Mouse (Mus musculus) thymus, adult 2 months (tissue): Measurements from ENCODE around the gene Klf5. TPM values are rescaled to one million over a fixed set of nuclear protein-coding genes. Genes with fewer than 3 reads are reported as not detected.

Experiments
- DNase-seq: peaks from one replicate; pipeline ENCODE4 v3.0.0; 2021
- H3K27ac ChIP-seq: fragments of 200-500 bp; 2 replicates; pipeline ENCODE4 v1.5.1; 2012; ENCODE audit warnings: low read length, control low read depth; ENCODE audit not compliant: control insufficient read depth, insufficient read depth
- H3K27me3 ChIP-seq: fragments of 200-500 bp; 2 replicates; pipeline ENCODE4 v1.6.1; 2012; ENCODE audit warnings: mild to moderate bottlenecking, low read length, moderate library complexity, mixed read lengths; ENCODE audit not compliant: control insufficient read depth, insufficient read depth
- H3K36me3 ChIP-seq: fragments of 200-500 bp; 2 replicates; pipeline ENCODE4 v1.6.1; 2012; ENCODE audit warnings: mild to moderate bottlenecking, low read length, moderate library complexity; ENCODE audit not compliant: control insufficient read depth, insufficient read depth
- H3K4me1 ChIP-seq: fragments of 200-500 bp; replicated peaks from 2 replicates; pipeline ENCODE4 v1.6.1; 2012; ENCODE audit warnings: low read length; ENCODE audit not compliant: control insufficient read depth, insufficient read depth
- H3K4me3 ChIP-seq: fragments of 200-500 bp; 2 replicates; pipeline ENCODE4 v1.5.1; 2012; ENCODE audit warnings: mild to moderate bottlenecking, low read length, control low read depth, moderate library complexity; ENCODE audit not compliant: control insufficient read depth, insufficient read depth
- CTCF ChIP-seq: fragments of 200-500 bp; IDR thresholded peaks from 2 replicates; pipeline ENCODE4 v1.5.1; 2012; ENCODE audit warnings: mild to moderate bottlenecking, control low read depth, low read length, moderate library complexity, borderline replicate concordance; ENCODE audit not compliant: control insufficient read depth, poor library complexity, insufficient read depth; ENCODE audit errors: extremely low read depth
- POLR2A ChIP-seq: fragments of 200-500 bp; IDR thresholded peaks from 2 replicates; pipeline ENCODE4 v1.6.1; 2012; ENCODE audit warnings: mild to moderate bottlenecking, low read length, control low read depth, moderate library complexity; ENCODE audit not compliant: control insufficient read depth, poor library complexity, insufficient read depth; ENCODE audit errors: extremely low read depth
- WGBS: fragments of 180-500 bp; shearing (Covaris S2); methylation state at CpG from one replicate; pipeline ENCODE4 v1.1.7; 2018; 5-methylcytosine and 5-hydroxymethylcytosine counted together
- polyA plus RNA-seq: library from polyadenylated mRNA; depleted of rRNA; stranded (reverse); fragments of >200 nt; gene quantifications from 2 replicates; pipeline ENCODE4 v1.2.3, GENCODE M21; 2012

Klf5 gene
- polyA plus RNA-seq, 1 experiment: 2.2 TPM

- TF ChIP-seq POLR2A (no peak), CTCF (no peak)
- no peak for DNase-seq
- Histone ChIP-seq H3K27me3 (no peaks in the 10 kb centered on the region), H3K4me3 (no peak overlapping the region), H3K4me1 (no peaks in the 10 kb centered on the region), H3K36me3 (no peaks in the 10 kb centered on the region), H3K27ac (no peak overlapping the region)
- 94% methylated on average over 1 of the region's 1 CpGs for WGBS
Observed at GRCm38 (mm10) chr14:99340703-99341102, 42.2 kb downstream of the Klf5 start.

DNA sequence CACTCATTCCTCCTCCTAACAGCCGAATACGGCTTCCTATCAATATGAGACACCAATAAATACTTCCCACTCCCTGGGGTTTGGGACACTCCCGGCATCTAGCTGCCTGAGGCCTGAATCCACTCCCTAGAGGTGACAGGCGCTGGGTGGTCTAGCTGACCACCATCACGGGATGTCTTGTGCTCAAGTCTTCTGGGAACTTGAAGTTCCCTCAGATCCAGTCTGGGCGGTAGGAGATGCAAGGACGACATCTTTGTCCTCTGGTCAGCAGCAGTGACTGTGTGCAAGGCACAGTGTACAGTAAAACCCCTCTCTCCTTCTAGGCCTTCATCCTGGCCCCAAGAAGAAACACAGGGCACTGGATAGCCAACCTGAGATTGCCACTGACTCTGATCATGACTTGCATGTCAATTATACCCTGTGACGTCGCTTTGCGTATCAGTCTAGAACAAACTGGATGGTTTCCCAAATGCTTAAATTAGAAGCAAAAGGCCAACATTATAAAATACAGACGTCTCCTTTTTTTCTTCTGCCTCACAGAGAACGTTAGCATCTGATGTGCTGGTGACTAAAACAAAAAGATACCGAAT, 49.8 kb downstream of the Klf5 start:
- 91% methylated on average over 13 of the region's 13 CpGs for WGBS

DNA sequence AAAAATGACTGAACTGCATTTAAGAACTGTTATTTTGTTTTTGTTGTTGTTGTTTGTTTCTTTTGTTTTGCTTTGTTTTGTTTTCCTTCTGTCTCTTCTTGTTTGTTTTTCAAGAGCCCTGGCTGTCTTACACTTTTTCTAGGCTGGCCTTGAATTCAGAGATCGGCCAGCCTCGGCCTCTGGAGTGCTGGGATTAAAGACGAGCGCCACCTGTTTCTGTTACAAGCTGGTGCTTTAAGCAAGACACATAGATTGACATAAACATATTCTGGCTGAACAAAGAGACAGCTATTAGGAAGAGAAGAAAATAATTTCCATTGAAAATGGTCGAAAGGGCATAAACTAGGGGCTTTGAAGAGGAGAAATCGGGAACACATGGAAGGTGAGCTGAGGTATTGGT, 51.1 kb downstream of the Klf5 start:
- no peaks in the 10 kb centered on the region for H3K27me3 ChIP-seq
- H3K4me1 ChIP-seq: no peaks in the 10 kb centered on the region
- WGBS: 96% methylated on average over 6 of the region's 6 CpGs

More for the DNA sequence above, 49.8 kb downstream of the Klf5 start:
- Histone ChIP-seq H3K4me3 (no peak overlapping the region), H3K4me1 (no peaks in the 10 kb centered on the region), H3K36me3 (no peaks in the 10 kb centered on the region), H3K27ac (no peak overlapping the region), H3K27me3 (no peaks in the 10 kb centered on the region)
- no peak for TF ChIP-seq CTCF
- no peak for TF ChIP-seq POLR2A
- no peak for DNase-seq

GRCm38 (mm10) chr14:99352989-99353388, 54.5 kb downstream of the Klf5 start:
- Histone ChIP-seq H3K4me1 (no peaks in the 10 kb centered on the region), H3K4me3 (no peak overlapping the region), H3K27me3 (no peaks in the 10 kb centered on the region), H3K27ac (no peak overlapping the region), H3K36me3 (no peaks in the 10 kb centered on the region)
- TF ChIP-seq POLR2A (no peak), CTCF (no peak)
- WGBS: 86% methylated on average over 4 of the region's 4 CpGs
- no peak for DNase-seq

More for the DNA sequence above, 51.1 kb downstream of the Klf5 start:
- Histone ChIP-seq H3K36me3 (no peaks in the 10 kb centered on the region), H3K27ac (no peak overlapping the region), H3K4me3 (no peak overlapping the region)
- TF ChIP-seq CTCF (no peak), POLR2A (no peak)
- no peak for DNase-seq

DNA sequence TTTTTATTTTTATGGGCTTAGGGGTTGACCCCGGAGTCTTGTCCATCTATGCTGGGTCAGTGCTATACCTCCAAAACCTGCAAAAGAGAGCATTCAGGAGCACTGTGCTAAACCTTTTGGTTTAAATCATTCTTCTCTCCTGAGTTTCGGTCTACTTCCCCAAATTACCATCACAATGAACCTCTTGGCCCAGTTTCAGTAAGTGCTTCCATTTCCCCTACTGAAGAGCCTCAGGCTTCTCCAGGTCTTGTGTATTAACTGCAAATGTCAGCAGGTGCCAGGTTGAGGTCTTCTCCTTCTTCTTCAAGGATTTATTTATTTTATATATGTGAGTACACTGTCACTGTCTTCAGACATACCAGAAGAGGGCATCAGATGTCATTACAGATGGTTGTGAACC, 55.6 kb downstream of the Klf5 start:
- no peak for DNase-seq
- 77% methylated on average over 2 of the region's 2 CpGs for WGBS
- no peak for TF ChIP-seq CTCF
- TF ChIP-seq POLR2A: no peak
- no peaks in the 10 kb centered on the region for H3K36me3 ChIP-seq
- no peaks in the 10 kb centered on the region for H3K4me1 ChIP-seq
- H3K4me3 ChIP-seq: no peak overlapping the region
- no peak overlapping the region for H3K27ac ChIP-seq
- H3K27me3 ChIP-seq: no peaks in the 10 kb centered on the region

- no peaks in the 10 kb centered on the region for H3K36me3 ChIP-seq
- DNase-seq: no peak
- H3K27me3 ChIP-seq: no peaks in the 10 kb centered on the region
- WGBS: 93% methylated on average over 10 of the region's 10 CpGs
- H3K27ac ChIP-seq: no peak overlapping the region
- TF ChIP-seq POLR2A (no peak), CTCF (no peak)
- no peak overlapping the region for H3K4me3 ChIP-seq
- no peaks in the 10 kb centered on the region for H3K4me1 ChIP-seq
Observed at GRCm38 (mm10) chr14:99354761-99355609, 56.5 kb downstream of the Klf5 start.
